Mouse (Mus musculus): ENCODE results near the gene Leap2.

- no peak for TF ChIP-seq POLR2A (IDR thresholded peaks at IDR 0.05; ENCODE audit: control insufficient read depth, extremely low read depth, insufficient read depth, low read length, poor library complexity)
- no peak for TF ChIP-seq CTCF (IDR thresholded peaks at IDR 0.05; ENCODE audit: borderline replicate concordance, control insufficient read depth, extremely low read depth, insufficient read depth, low read length, poor library complexity)
Observed at GRCm38 (mm10) chr11:53436338-53436737, 13.4 kb upstream of the Leap2 start.

Measured in thymus, adult 2 months (tissue).